Mouse (Mus musculus): ENCODE data around the gene Mfrp.

Mfrp gene

DNA sequence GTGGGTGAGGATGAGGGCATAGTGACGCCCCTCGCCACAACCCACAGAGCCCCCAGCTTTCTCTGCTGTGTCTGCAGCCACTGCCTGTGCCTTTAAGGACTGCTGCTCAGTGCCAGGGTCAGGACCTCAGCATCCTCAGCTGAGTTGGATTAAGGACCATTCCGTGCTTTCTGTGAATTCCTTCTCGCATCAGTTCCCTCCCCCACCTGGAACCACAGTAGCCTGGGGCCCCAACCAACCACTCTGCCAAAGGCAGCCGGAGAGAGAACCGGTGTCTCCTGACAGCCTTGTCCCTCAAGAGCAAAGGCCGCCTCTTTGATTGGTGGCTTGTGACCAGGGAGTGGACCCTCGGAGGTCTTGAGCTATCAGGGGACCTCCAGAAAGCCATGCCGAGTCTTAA lies at the start of gene Mfrp:
Mfrp (plus strand) TSS at position 240 of the 400 bp plus-strand sequence.
- DNase-seq (ENCODE audit: low spot score in 2 of 2), result no peak

DNA sequence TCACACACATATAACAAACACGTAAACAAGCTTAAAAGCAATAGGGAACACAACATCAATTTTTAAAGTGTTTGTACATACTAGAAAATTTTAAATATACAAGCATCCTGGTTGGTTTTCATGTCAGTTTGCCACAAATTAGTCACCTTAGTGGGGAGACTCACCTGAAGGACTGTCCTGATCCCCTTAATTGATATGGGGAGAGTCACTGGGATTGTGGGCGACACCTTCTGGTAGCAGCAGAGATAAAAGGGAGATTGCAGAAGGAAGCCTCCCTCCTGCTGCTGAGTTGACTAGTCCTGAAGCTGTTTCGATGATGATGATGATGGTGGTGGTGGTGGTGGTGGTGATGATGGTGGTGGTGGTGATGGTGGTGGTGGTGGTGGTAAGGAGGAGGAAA lies 48.7 kb upstream of the Mfrp start:
- DNase-seq (ENCODE audit: low spot score in 2 of 2), result no peak

DNA sequence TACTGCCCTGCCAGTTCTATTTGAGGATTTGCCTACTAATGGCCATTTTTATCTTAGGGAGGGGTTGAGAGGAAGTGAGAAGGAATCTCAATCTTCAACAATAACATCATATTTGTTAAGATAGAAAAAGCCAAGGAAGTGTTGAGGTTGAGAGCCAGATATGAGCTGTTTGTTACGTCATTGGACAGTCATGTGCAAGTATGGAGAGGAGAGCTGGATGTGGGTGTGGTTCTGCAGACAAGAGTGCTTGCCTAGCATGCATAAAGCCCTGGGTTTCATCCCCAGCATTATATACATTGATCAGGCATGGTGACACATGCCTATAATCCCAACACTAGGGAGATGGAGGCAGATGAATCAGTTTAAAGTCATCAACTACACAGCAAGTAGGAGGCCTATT lies 47.6 kb upstream of the Mfrp start:
- no peak for DNase-seq (ENCODE audit: low spot score in 2 of 2)

DNA sequence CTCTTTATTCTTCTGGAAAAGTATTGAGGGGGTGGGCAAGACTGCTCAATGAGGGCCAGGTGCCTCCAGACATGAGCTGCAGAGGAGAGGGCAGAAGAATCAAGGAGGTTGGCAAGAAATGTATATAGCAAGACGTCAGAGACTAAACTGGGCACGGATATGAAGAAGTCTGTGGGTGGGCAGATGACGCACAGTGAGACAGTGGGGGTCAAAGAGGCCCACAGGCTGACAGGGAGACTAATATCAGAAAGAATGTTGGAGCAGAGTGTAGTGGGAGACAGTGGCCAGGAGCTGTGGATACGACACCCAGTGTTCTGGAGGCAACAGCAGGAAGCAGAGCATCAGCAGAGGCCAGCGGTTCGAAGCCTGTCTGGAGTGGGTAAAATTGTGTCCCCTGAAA lies 42.9 kb upstream of the Mfrp start:
- DNase-seq (ENCODE audit: low spot score in 2 of 2), result no peak

DNA sequence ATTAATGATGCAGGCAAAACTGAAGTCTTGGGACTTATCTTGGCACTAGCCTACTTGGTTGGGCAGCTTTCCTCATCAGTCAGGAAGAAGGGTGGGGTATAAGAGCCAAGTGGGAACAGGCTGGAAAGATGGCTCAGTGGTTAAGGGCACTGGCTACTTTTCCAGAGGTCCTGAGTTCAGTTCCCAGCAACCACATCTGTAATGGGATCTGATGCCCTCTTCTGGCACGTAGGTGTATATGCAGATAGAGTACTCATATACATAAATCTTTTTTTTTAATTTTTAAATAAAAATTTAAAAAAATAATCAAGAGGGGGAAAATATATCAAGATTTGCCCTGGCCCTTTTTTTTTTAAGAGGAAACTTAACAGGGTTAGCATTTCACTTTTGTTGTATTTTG lies 36.4 kb upstream of the Mfrp start:
- DNase-seq (ENCODE audit: low spot score in 2 of 2), result no peak

DNA sequence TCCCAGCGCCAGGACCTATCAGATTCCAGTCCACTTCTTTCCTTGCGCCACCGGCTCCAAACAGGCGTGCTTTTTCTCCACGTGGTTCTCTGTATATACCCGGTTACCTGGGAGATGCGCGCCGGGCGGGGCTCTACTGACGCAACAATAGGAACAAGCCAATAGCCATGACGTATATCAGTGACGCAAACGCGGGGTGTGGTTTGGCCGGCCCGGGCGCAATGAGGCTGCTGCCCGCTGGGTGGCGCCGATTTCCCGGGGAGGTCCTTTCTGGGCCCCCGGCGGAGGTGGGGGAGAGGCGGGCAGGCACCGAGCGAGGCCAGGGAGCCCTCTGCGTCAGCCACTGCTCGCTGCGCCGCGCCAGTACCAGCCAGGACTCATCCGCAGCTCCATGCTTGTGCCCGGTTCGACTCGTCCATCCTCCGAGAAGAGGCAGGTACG lies 34.7 kb upstream of the Mfrp start, which contains the start of gene Usp2:
Usp2 (plus strand) TSS at position 237 of the 441 bp plus-strand sequence.
- DNase-seq (ENCODE audit: low spot score in 2 of 2), result peak; percentile 98 to 100

DNA sequence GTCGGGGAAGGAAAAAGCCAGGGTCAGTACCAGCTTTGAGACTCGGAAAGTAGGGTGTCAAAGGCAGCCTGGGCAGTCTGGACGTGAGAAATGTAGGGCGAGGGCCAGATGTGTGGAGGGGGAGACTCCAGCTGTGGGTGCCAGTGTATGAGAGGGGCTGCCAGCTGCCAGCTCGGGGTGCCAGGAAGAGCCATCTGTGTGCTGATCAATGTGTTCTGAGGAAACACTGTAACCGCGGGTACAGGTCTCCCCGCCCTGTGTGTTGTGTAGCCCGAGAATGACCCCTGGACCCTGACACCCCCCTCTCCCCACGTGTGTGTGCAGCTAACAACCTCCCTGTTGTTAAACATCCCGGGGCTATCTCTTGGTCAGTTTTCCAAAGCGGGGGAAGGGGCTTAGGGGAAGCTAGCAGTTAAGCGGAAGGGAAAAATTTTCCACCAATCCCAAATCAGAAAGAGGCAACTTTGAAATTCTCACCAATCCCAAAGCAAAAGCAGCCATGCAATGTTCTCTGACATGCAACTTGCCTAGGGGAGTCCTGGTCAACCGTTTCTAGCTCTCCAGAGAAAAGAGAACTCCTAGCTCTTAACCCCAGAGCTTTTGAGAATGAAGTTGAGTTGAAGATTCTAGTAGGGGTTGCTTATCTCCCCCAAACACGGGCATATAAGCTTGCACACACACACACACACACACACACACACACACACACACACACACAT lies 34.1 kb upstream of the Mfrp start:
- peak in 1 of 2 experiments; percentile 19 for DNase-seq (ENCODE audit: low spot score in 2 of 2)

DNA sequence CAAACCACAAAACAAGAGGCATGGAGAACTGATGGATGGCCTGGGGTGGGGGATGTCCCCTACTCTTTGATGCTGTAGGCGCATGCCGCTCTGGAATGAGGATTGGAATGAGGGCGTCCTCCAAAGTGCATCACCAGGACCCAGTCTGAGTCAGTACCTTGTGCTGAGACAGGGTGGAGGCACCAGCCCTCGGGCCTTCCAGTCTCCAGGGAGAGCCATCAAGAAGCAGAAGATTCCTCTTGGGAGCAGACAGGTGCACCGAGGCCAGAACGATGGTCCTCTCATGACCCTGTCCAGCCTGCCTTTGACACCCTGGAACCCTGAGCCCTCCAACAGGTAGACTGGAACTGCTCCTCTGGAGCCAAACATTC lies 33.6 kb upstream of the Mfrp start:
- DNase-seq (ENCODE audit: low spot score in 2 of 2), result no peak

DNA sequence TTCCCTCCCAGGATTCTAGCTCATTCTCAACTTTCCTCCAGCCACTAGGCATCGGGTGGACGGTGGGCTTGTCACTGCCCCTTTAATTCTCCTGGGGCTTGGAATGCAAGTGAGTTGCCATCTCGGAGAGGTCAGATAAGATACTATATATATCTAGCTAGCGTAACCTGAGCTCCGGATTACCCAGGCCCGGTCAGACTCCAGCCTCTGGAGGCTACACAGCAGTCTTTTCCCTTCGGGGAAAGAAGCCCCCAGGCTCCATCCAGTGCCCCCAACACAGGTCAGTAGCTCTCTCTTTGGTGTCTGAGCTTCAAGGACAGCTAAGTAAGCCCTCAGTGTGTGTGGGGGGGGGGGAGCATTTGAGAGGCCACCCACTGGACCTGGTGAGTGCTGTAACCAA lies 32.3 kb upstream of the Mfrp start:
- no peak for DNase-seq (ENCODE audit: low spot score in 2 of 2)

DNA sequence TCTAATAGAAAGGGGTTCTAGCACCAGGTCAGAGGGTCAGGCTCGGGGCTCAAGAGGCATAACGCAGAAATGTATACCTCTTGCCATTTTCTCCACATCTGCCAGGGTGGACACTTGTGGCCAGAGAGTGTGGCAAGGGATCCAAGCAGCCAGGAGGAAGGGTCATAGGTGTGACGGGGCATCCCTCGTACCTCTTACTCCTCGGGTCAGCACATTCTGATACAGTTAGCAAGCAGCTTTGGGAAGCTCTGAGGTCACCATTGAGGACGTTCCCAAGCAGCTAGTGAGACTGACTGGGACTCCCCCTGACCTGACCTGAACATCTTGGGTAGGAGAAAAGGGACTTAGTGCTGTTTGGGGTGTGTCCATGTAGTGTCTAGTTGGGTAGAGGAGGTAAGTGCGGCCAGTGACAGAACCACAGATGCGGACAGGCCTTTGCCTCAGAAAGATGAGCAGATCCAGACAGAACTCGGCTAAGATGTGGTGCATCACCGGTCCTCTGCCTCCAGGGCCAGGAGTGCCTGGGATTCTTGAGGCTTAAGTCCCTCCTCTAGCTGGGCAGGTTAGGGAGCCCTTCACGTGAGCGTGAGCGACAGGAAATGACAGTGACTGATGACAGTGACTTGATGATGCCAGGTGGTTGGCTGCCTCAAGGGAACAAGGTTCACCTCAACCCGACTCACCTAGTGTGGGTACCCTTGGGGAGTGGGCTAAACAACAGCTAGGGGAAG lies 31.3 kb upstream of the Mfrp start:
- no peak for DNase-seq (ENCODE audit: low spot score in 2 of 2)

DNA sequence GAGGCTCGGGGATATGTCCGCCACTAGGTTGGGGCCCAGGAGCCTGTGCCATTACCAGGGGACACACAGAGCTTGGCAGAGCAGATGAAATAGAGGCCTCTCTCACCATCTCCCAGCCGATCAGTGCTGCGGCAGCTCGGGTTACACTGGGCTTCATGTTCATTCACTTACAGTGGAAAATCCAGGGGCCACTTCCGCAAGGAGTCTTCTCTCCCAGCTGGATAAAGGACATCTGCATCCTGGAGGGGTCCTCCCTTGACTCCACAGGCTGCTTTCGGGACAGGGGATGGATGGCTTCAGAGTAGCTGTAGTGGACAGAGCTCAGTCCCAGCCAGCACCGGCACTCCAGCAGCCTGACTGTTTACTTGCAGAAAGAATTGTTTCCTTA lies 30.7 kb upstream of the Mfrp start:
- DNase-seq (ENCODE audit: low spot score in 2 of 2), result no peak

DNA sequence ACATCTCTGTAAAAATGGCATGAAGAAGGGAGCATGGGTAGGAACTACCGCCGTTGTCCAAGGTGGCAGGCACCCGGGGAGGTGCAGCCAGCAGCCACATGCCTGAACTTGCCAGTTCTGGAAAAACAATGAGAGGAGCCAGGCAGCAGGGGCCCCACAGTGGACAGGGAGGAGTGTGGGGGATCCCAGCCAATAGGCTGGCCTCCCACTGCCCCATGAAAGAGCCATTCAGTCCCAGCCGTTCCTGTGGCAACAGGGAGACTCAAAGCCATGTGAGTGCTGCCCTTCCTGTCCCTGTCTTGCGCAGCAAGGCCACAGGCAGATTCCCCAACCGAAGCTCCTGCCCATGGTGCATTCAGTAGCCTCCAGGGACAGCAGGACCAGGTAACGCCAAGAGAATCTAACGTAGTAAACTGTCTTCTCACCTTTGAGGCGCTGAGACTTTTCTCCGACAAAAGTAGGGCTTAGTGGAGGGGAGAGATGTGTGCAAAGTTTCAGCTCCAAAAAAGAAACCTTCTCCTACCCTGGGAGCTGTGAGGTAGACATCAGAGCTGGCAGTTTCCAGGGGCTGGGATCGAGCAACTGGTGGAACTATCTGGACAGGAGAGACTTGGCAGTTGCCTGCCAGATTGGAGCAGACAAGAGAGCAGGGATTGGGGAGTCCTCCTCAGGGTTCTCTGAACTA lies 29.5 kb upstream of the Mfrp start:
- peak in 1 of 2 experiments; percentile 64 for DNase-seq (ENCODE audit: low spot score in 2 of 2)

DNA sequence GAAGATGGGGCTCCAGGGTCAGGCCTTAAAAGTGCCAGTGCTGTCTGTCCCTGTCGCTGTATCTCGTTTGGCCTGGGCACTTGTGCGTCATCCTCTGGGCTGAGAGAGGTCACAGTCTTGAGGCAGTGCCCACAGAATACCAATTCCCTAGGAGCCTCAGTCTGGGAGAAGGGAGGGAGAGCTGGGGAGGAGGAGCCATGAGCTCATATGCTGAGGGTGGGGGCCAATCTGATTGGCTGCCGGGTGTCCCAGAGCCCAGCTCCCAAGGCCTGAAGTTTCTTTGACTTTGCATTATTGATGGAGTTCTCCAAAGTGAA lies 29.0 kb upstream of the Mfrp start:
- peak in 1 of 2 experiments; percentile 43 for DNase-seq (ENCODE audit: low spot score in 2 of 2)

DNA sequence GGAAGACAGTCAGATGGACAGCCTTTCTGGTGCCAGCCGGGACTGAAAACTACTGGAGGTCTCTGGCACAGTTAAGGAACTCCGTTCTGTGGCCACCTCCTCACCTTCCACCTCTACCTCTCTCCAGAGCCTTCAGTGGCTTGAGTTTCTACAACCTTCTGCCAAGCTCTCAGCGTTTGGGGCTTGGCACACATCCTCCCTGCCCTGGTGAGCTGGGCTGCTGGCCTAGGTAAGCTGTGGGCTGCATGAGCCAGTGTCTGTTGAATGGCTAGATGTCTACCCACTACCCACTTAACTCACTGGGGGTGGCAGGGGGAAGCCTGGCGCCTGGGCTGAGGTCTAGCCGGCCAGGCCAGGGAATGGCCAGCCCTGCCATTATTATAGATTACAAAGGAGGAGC lies 28.4 kb upstream of the Mfrp start:
- no peak for DNase-seq (ENCODE audit: low spot score in 2 of 2)

DNA sequence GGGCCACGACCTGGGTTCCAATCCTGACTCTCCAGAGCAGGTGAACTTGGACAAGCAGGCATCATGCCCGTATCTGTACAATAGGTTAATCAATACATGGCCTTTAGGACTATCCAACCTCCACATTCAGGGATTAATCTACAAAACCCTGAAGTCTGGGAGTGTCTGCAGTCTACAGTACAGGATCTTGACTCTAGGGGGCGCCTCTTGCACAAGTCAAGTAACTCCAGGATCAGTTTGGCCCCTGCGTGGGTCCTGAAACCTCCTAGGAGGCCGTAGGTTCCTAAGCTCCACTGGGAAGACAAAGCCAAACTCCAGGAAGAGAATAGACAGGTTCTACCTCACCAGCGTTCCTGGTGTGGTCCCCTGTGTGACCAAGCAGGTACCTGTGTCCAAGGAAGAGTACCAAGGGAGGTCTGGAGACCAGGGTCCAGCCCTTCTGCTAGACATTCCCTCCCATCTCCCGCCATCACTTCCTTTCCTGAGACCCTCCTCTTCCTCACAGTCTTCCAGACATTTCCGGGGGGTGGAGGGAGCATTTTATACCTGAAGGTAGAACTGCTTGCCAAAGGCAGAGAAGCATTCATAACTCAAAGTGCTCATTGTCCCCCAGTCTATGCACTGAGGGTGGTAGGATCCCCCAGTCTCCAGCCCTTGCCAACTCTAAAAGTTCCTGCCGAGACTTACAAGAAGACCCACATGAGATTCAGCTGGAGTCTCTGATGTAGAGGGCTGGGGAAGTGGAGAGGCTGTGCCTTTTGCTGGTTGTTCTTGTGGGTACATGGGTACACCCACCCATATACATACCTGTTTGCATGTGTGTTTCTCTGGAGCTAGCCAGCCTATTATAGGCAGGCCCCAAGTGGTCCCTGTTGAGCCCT lies 26.9 kb upstream of the Mfrp start:
- peak in 1 of 2 experiments; percentile 59 for DNase-seq (ENCODE audit: low spot score in 2 of 2)

DNA sequence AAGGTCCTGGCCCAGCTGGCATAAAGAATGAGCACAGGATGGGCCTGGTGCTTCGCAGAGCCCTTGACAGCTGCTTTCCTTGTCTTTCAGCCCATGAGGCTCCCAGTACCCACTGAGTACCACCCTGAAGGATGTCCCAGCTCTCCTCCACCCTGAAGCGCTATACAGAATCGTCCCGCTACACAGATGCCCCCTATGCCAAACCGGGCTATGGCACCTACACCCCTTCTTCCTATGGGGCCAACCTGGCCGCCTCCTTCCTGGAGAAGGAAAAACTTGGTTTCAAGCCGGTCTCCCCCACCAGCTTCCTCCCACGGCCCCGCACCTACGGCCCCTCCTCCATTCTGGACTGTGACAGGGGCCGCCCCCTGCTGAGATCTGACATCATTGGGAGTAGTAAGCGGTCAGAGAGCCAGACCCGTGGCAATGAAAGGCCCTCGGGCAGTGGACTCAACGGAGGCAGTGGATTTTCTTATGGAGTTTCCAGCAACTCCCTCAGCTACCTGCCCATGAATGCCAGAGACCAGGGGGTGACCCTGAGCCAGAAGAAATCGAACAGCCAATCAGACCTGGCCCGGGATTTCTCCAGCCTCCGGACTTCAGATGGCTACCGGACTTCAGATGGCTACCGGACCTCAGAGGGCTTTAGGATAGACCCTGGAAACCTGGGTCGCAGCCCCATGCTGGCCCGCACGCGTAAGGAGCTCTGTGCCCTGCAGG lies 26.1 kb upstream of the Mfrp start:
- DNase-seq (ENCODE audit: low spot score in 2 of 2), result no peak

DNA sequence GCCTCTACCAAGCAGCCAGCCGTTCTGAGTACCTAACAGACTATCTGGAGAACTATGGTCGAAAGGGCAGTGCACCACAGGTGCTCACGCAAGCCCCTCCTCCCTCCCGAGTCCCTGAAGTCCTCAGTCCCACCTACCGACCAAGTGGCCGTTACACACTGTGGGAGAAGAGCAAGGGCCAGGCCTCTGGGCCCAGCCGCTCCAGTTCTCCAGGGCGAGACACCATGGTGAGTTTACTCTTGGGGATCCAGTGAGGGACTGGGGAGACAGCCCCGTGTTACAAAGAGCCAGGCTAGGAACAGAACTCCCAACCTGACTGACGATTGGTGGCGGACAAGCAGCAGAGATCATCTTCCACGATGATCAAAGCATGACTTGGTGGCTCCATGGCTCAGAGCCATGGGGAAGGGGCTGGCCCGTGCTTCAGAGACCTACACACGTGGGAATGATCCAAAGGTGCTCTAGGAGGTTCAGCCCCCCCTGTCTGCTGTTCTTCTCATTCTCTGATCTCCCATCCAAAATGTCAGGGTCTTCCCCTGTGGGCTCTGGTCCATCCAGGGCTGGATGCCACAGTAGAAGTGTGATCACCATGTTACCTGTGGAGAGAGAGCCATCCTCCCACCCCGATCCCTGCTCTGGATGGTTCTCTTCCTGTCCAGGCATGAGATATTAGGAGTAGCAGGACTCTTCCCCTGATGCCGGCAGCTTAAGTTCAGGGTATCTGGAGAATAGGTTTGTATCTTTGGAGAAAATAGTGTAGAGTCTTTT lies 25.3 kb upstream of the Mfrp start:
- no peak for DNase-seq (ENCODE audit: low spot score in 2 of 2)

DNA sequence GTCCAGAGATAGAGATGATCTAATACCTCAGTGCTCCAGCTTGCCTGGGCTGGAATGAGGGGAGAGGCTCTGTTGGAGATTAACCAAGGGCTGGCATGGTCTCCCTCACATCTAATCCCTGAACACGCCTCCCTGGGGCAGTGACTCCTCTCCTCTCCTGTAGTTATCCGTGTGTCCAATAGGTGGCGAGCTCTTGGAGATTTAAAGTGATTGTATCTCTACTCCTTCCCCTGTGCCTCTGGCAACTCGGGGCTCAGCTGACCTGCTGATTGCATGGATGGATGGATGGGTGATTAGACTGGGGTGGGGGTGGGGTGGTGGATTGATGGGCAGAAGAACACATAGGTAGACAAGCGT lies 24.8 kb upstream of the Mfrp start:
- DNase-seq (ENCODE audit: low spot score in 2 of 2), result peak in 1 of 2 experiments; percentile 78

DNA sequence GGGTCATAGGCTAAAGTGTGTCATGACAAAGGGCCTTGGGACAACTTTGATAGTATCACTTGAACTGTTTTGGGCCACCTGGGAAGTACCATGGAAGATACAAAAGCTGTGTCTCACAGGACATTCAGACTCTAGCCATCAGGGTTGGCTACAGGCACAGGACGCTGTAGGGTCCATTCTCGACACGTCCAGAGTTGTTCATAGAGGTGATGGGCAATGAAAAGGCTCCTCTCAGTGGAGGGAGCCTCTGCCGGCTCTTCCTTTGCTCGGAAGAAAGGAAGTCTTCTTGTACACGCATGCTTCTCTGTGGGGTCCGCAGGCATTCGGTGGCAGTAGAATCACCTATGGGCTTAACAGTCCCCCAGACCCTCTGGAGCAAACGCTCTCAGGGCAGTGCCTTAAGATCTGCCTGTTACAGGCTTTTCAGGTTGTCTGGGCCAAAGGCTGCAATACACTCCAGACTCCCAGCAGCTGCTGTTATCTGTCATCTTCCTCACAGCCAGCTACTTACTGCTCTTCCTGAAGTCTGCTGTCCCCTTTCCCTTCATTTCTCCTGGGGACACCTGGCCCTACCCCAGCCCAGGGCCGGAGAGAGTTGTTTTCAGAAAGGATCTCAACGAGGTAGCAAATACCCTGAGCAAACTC lies 24.1 kb upstream of the Mfrp start:
- no peak for DNase-seq (ENCODE audit: low spot score in 2 of 2)

DNA sequence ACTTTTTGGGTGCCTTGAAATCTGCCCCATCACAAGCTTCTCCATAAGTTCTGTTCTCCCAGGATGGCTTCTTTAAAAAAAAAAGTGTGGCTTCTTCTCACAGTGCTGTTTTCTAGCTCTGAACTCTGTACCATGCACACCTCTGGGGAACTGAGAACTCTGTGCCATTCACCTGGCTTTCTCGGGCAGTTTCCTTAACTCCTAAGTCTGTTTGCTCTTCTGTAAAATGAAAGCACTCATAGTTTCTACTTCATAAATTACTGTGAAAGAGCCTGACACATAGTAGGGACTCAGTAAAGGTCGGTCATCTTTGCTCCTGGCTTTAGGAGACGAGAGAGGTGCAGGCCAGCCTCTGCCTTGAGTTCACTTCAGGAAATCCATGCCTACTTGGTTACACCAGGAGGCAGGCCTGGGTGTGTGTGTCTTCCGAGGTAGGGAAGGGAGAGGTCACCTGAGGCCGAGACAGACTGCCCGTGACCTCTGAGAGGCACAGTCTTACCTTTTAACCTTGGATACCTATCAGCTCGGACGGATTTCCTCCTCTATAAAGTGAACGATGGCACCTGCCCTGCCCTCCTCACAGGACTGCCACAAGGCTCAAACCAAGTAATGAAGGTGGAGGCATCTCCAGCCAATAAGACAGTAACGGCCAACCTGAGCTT lies 23.3 kb upstream of the Mfrp start:
- DNase-seq (ENCODE audit: low spot score in 2 of 2), result no peak

All from left cerebral cortex, adult 9 months (tissue).